Mouse (Mus musculus) midbrain, embryonic 14.5 days (tissue): ENCODE results near the gene Ap4m1. TPM values are rescaled to one million over a fixed set of nuclear protein-coding genes. Genes with fewer than 3 reads are reported as not detected.

Source experiments
- ATAC-seq: fragments of 200-750 bp; cut with Nextera tagmentation; 2 replicates; pipeline ENCODE4 v1.8.0; 2017; ENCODE audit warnings: moderate number of reproducible peaks, moderate library complexity; ENCODE audit not compliant: low FRiP score, low TSS enrichment
- DNase-seq: peaks from one replicate; pipeline ENCODE4 v3.0.0-alpha.2; 2015
- H3K27ac ChIP-seq: fragments of 300-500 bp; sonication (generic); replicated peaks from 2 replicates; pipeline ENCODE4 v1.5.1; 2014; ENCODE audit warnings: mild to moderate bottlenecking, low read depth, low read length, moderate library complexity
- H3K27me3 ChIP-seq: fragments of 300-500 bp; sonication (generic); 2 replicates; pipeline ENCODE4 v1.6.1; 2014; ENCODE audit warnings: low read length, control low read depth, mixed read lengths; ENCODE audit not compliant: control insufficient read depth, insufficient read depth
- H3K36me3 ChIP-seq: fragments of 300-500 bp; sonication (generic); 2 replicates; pipeline ENCODE4 v1.6.1; 2014; ENCODE audit warnings: low read length, control low read depth; ENCODE audit not compliant: control insufficient read depth, insufficient read depth
- H3K4me1 ChIP-seq: fragments of 300-500 bp; sonication (generic); 2 replicates; pipeline ENCODE4 v1.6.1; 2014; ENCODE audit warnings: mild to moderate bottlenecking, antibody characterized with exemption, low read length, control low read depth; ENCODE audit not compliant: control insufficient read depth, insufficient read depth
- H3K4me2 ChIP-seq: fragments of 300-500 bp; sonication (generic); 2 replicates; pipeline ENCODE4 v1.6.1; 2014; ENCODE audit warnings: mild to moderate bottlenecking, low read length, moderate library complexity
- H3K4me3 ChIP-seq: fragments of 300-500 bp; sonication (generic); replicated peaks from 2 replicates; pipeline ENCODE4 v1.5.1; 2014; ENCODE audit warnings: low read depth, low read length
- H3K9ac ChIP-seq: fragments of 300-500 bp; sonication (generic); replicated peaks from 2 replicates; pipeline ENCODE4 v1.6.1; 2014; ENCODE audit warnings: mild to moderate bottlenecking, low read length, moderate library complexity
- H3K9me3 ChIP-seq: fragments of 300-500 bp; sonication (generic); 2 replicates; pipeline ENCODE4 v1.6.1; 2016; ENCODE audit warnings: low read length, control low read depth, mixed read lengths; ENCODE audit not compliant: control insufficient read depth
- WGBS: fragments of 180-500 bp; shearing (Covaris S2); extraction: QIAGEN DNeasy Blood & Tissue Kit; methylation state at CpG from one replicate; pipeline ENCODE4 v1.1.7; 2014; 5-methylcytosine and 5-hydroxymethylcytosine counted together
- polyA plus RNA-seq: library from polyadenylated mRNA; unstranded; fragments of >200 nt; fragmentation: Nextera tagmentation; extraction: Ambion mirVana; gene quantifications from 2 replicates; pipeline ENCODE4 v1.2.1, GENCODE M21; 2014

Gene Ap4m1
- 16.8 and 19.9 TPM in 2 replicates for polyA plus RNA-seq

GRCm38 (mm10) chr5:138171695-138172491, at the start of gene Ap4m1, which contains the start of gene Mcm7:
TSS of gene Ap4m1 (plus strand) at chr5:138172002.
TSS of gene Mcm7 (minus strand) at chr5:138172422.
- Histone ChIP-seq H3K9ac (peak within 1 kb of the TSS; percentile 65), H3K4me2 (peak within 1 kb of the TSS; percentile 99), H3K4me1 (peaks cover 17% of the 10 kb centered on the region), H3K27me3 (no peaks in the 10 kb centered on the region), H3K9me3 (no peaks in the 10 kb centered on the region), H3K27ac (peak within 1 kb of the TSS; percentile 92), H3K4me3 (peak within 1 kb of the TSS; percentile 77), H3K36me3 (peaks cover 52% of the 10 kb centered on the region)
- DNase-seq = peak; percentile 97
- under 1% methylated on average over 54 of the region's 54 CpGs for WGBS
- peak; percentile 93 for ATAC-seq

GRCm38 (mm10) chr5:138132425-138133064, 39.3 kb upstream of the Ap4m1 start:
- DNase-seq (no peak), ATAC-seq (no peak)
- WGBS = 95% methylated on average over 5 of the region's 5 CpGs
- H3K4me1 ChIP-seq = no peaks in the 10 kb centered on the region
- H3K36me3 ChIP-seq = peaks cover 77% of the 10 kb centered on the region
- H3K9ac ChIP-seq = no peak overlapping the region
- no peaks in the 10 kb centered on the region for H3K27me3 ChIP-seq
- H3K9me3 ChIP-seq = no peaks in the 10 kb centered on the region
- no peak overlapping the region for H3K4me3 ChIP-seq
- no peak overlapping the region for H3K4me2 ChIP-seq
- H3K27ac ChIP-seq = no peak overlapping the region

GRCm38 (mm10) chr5:138137257-138137656, 34.5 kb upstream of the Ap4m1 start:
- Histone ChIP-seq H3K4me2 (no peak overlapping the region), H3K4me3 (no peak overlapping the region), H3K27ac (no peak overlapping the region), H3K9me3 (no peaks in the 10 kb centered on the region), H3K9ac (no peak overlapping the region), H3K27me3 (no peaks in the 10 kb centered on the region), H3K36me3 (peaks cover 48% of the 10 kb centered on the region), H3K4me1 (no peaks in the 10 kb centered on the region)
- 91% methylated on average over 4 of the region's 4 CpGs for WGBS
- DNase-seq (no peak), ATAC-seq (no peak)

- no peaks in the 10 kb centered on the region for H3K9me3 ChIP-seq
- H3K4me1 ChIP-seq = no peaks in the 10 kb centered on the region
- H3K27me3 ChIP-seq = no peaks in the 10 kb centered on the region
- no peak overlapping the region for H3K27ac ChIP-seq
- H3K36me3 ChIP-seq = peaks cover 46% of the 10 kb centered on the region
- DNase-seq (peak; percentile 85), ATAC-seq (peak; percentile 46; the same call in 1 of the 2 replicates)
- 66% methylated on average over 8 of the region's 8 CpGs for WGBS
- no peak overlapping the region for H3K4me2 ChIP-seq
- no peak overlapping the region for H3K9ac ChIP-seq
- H3K4me3 ChIP-seq = no peak overlapping the region
Measured at GRCm38 (mm10) chr5:138137935-138138549, 33.8 kb upstream of the Ap4m1 start.

GRCm38 (mm10) chr5:138138585-138138984, 33.2 kb upstream of the Ap4m1 start:
- no peaks in the 10 kb centered on the region for H3K4me1 ChIP-seq
- no peak overlapping the region for H3K4me3 ChIP-seq
- ATAC-seq (no peak), DNase-seq (no peak)
- H3K9ac ChIP-seq = no peak overlapping the region
- H3K4me2 ChIP-seq = no peak overlapping the region
- WGBS = 84% methylated on average over 4 of the region's 4 CpGs
- H3K36me3 ChIP-seq = peaks cover 46% of the 10 kb centered on the region
- H3K27me3 ChIP-seq = no peaks in the 10 kb centered on the region
- no peak overlapping the region for H3K27ac ChIP-seq
- no peaks in the 10 kb centered on the region for H3K9me3 ChIP-seq

GRCm38 (mm10) chr5:138154390-138154789, 17.4 kb upstream of the Ap4m1 start:
- H3K4me2 ChIP-seq = peak overlapping the region; percentile 86
- H3K4me3 ChIP-seq = peak overlapping the region; percentile 80
- H3K36me3 ChIP-seq = peaks cover 32% of the 10 kb centered on the region
- ATAC-seq (no peak), DNase-seq (no peak)
- no peaks in the 10 kb centered on the region for H3K27me3 ChIP-seq
- H3K4me1 ChIP-seq = peaks cover 8% of the 10 kb centered on the region; the same call in 1 of the 2 replicates
- H3K9ac ChIP-seq = peak overlapping the region; percentile 98
- peak overlapping the region; percentile 99; the same call in 1 of the 2 replicates for H3K27ac ChIP-seq
- WGBS = 87% methylated on average over 3 of the region's 3 CpGs
- no peaks in the 10 kb centered on the region for H3K9me3 ChIP-seq

GRCm38 (mm10) chr5:138155443-138155976, 16.3 kb upstream of the Ap4m1 start, which contains the start of gene Zfp113:
TSS of gene Zfp113 (minus strand) at chr5:138155744.
- DNase-seq (peak; percentile 96), ATAC-seq (peak; percentile 96)
- H3K9ac ChIP-seq = peak within 1 kb of the TSS; percentile 98
- peak within 1 kb of the TSS; percentile 99 for H3K27ac ChIP-seq
- under 1% methylated on average over 31 of the region's 31 CpGs for WGBS
- peaks cover 11% of the 10 kb centered on the region for H3K4me1 ChIP-seq
- peak within 1 kb of the TSS; percentile 80 for H3K4me3 ChIP-seq
- no peaks in the 10 kb centered on the region for H3K27me3 ChIP-seq
- peak within 1 kb of the TSS; percentile 86 for H3K4me2 ChIP-seq
- H3K9me3 ChIP-seq = no peaks in the 10 kb centered on the region
- H3K36me3 ChIP-seq = peaks cover 27% of the 10 kb centered on the region

- DNase-seq (no peak), ATAC-seq (no peak; the same call in 1 of the 2 replicates)
- peak overlapping the region; percentile 78 for H3K4me3 ChIP-seq
- 68% methylated on average over 7 of the region's 7 CpGs for WGBS
- peak overlapping the region; percentile 76 for H3K27ac ChIP-seq
- H3K4me2 ChIP-seq = peak overlapping the region; percentile 88
- no peaks in the 10 kb centered on the region for H3K9me3 ChIP-seq
- peaks cover 12% of the 10 kb centered on the region for H3K4me1 ChIP-seq
- peaks cover 32% of the 10 kb centered on the region for H3K36me3 ChIP-seq
- peak overlapping the region; percentile 82; the same call in 1 of the 2 replicates for H3K9ac ChIP-seq
- no peaks in the 10 kb centered on the region for H3K27me3 ChIP-seq
Measured at GRCm38 (mm10) chr5:138160224-138160762, 11.5 kb upstream of the Ap4m1 start.
